Mouse (Mus musculus): ENCODE results near the gene Sh3gl3.

DNA sequence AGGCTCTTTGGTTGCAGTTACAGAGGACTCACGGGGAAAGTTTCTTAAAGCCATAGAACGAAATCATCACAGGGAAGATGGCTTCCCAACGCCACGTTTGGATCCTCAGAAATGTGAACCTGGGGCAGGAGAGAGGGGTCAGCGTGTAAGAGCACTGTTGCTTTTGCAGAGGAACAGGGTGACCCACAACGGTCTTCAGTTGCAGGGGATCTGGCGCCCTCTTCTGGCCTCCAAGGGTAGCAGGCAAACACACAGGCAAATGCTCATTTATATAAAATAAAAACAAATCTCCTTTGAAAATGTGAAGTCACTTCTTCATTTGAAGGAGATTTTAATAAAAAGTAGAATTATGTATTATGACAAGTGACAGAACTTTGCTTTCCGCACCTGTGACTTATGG is 89.5 kb downstream of the Sh3gl3 start:
- TF ChIP-seq CTCF (IDR thresholded peaks at IDR 0.05; ENCODE audit: low read depth, low read length) (peak; percentile 23; the same call in 1 of the 2 replicates), GATA1 (IDR thresholded peaks at IDR 0.05; ENCODE audit: borderline replicate concordance, low read length) (no peak), GATA2 (IDR thresholded peaks at IDR 0.05; ENCODE audit: borderline replicate concordance, low read depth, low read length) (no peak), POLR2AphosphoS5 (IDR thresholded peaks at IDR 0.05; ENCODE audit: insufficient replicate concordance, low read depth, low read length) (no peak), TAL1 (conservative IDR thresholded peaks at IDR 0.05; ENCODE audit: low read depth, low read length) (no peak)
